Mouse (Mus musculus): ENCODE data around the gene Fam234a.

DNA sequence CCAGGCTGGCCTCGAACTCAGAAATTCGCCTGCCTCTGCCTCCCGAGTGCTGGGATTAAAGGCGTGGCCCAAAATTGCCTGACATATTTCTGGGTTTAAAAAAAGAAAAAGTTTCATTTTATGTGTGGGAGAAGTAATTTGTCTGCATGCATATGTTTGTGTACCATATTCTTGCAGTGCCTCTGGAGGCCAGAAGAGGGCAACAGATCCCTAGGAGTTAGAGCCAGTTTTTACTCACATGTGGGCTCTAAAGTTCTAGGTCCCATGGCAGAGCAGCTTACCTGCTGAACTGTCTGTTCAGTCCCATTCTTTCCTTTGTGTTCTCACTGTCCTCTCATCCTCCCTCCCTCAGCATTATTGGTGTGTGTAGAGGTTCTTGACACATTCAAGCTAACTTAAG is 32.7 kb upstream of the Fam234a start:
- no peak for TF ChIP-seq POLR2A (IDR thresholded peaks at IDR 0.05; ENCODE audit: borderline replicate concordance, insufficient read depth, low read length)
- TF ChIP-seq CTCF (IDR thresholded peaks at IDR 0.05; ENCODE audit: borderline replicate concordance, insufficient read depth, low read depth, low read length), result peak; percentile 33; the same call in 1 of the 2 replicates

All from cerebellum, adult 2 months (tissue).